Mouse (Mus musculus) ES-E14 (cell line): ENCODE data around the gene Hnf4a. TPM values are rescaled to one million over a fixed set of nuclear protein-coding genes. Genes with fewer than 3 reads are reported as not detected.
A peak's percentile ranks its signal among the peaks of the same experiment; 100 is the strongest.

Experiments
- DNase-seq: peaks from one replicate; pipeline ENCODE4 v3.0.0-alpha.2; 2013; ENCODE audit warnings: low read depth, low spot score
- H3K27ac ChIP-seq: 2 replicates; pipeline ENCODE4 v1.5.1; 2012; ENCODE audit warnings: low read depth, mild to moderate bottlenecking, low read length, moderate library complexity, mixed read lengths; ENCODE audit not compliant: poor library complexity, insufficient read depth, severe bottlenecking
- H3K36me3 ChIP-seq: 2 replicates; pipeline ENCODE4 v1.6.1; 2012; ENCODE audit warnings: mild to moderate bottlenecking, low read length, moderate library complexity, mixed read lengths; ENCODE audit not compliant: control insufficient read depth, poor library complexity, insufficient read depth, severe bottlenecking
- H3K4me1 ChIP-seq, 2 experiments: fragments of 150-350 bp in 1 of 2; sonication (generic) in 1 of 2; 2 replicates each; pipeline ENCODE4 v1.6.1; 2012; ENCODE audit warnings: low read length in 2 of 2, mild to moderate bottlenecking in 1 of 2, mixed read lengths in 1 of 2; ENCODE audit not compliant: control insufficient read depth in 2 of 2, insufficient read depth in 2 of 2, poor library complexity in 1 of 2
- H3K4me3 ChIP-seq, 2 experiments: fragments of 150-350 bp in 1 of 2; sonication (generic) in 1 of 2; 2 replicates each; pipeline ENCODE4 v1.5.1; 2012; ENCODE audit warnings: low read length in 2 of 2, low read depth in 1 of 2, mild to moderate bottlenecking in 1 of 2, mixed read lengths in 1 of 2; ENCODE audit not compliant: insufficient read depth in 1 of 2, poor library complexity in 1 of 2, severe bottlenecking in 1 of 2
- H3K9ac ChIP-seq: 2 replicates; pipeline ENCODE4 v1.6.1; 2012; ENCODE audit warnings: low read depth, mild to moderate bottlenecking, low read length, mixed read lengths; ENCODE audit not compliant: poor library complexity, insufficient read depth, severe bottlenecking
- H3K9me3 ChIP-seq: fragments of 150-350 bp; sonication (generic); 2 replicates; pipeline ENCODE4 v1.6.1; 2012; ENCODE audit warnings: low read depth, mild to moderate bottlenecking, low read length; ENCODE audit not compliant: control insufficient read depth, insufficient read depth
- CHD2 ChIP-seq: IDR thresholded peaks from 2 replicates; pipeline ENCODE4 v1.6.1; 2014; ENCODE audit warnings: mild to moderate bottlenecking, low read depth, low read length, inconsistent platforms
- HCFC1 ChIP-seq: IDR thresholded peaks from 2 replicates; pipeline ENCODE4 v1.6.1; 2012; ENCODE audit warnings: low read length, inconsistent platforms, borderline replicate concordance; ENCODE audit not compliant: insufficient read depth
- MAFK ChIP-seq: IDR thresholded peaks from 2 replicates; pipeline ENCODE4 v1.6.1; 2014; ENCODE audit warnings: mild to moderate bottlenecking, low read depth, low read length, inconsistent platforms; ENCODE audit not compliant: insufficient read depth
- ZC3H11A ChIP-seq: IDR thresholded peaks from 2 replicates; pipeline ENCODE4 v1.6.1; 2012; ENCODE audit warnings: low read depth, mild to moderate bottlenecking, inconsistent platforms, low read length, borderline replicate concordance
- ZNF384 ChIP-seq: IDR thresholded peaks from 2 replicates; pipeline ENCODE4 v1.6.1; 2012; ENCODE audit warnings: low read depth, low read length, inconsistent platforms
- in situ Hi-C, 2 experiments: fragments of 600-800 bp; cut with MboI; formaldehyde crosslinking; loops; one replicate each; pipeline ENCODE4 v1.15.1; 2025; ENCODE audit warnings: low sequenced_read_pairs in 2 of 2, inconsistent platforms in 1 of 2; ENCODE audit not compliant: unreplicated experiment in 2 of 2
- total RNA-seq: library from RNA; depleted of rRNA; stranded (reverse); fragments of 300-350 nt; gene quantifications from 2 replicates; pipeline ENCODE4 v1.2.3, GENCODE M21; 2012

The Hnf4a gene
- total RNA-seq, 1 experiment, result 1.1 TPM

GRCm38 (mm10) chr2:163525761-163526243 lies 19.2 kb downstream of the Hnf4a start:
- no peak overlapping the region for H3K27ac ChIP-seq
- in situ Hi-C loops, result no loop called here
- no peak overlapping the region for H3K4me3 ChIP-seq
- H3K36me3 ChIP-seq, result no peaks in the 10 kb centered on the region
- no peak for DNase-seq
- H3K4me1 ChIP-seq, result no peaks in the 10 kb centered on the region
- no peaks in the 10 kb centered on the region for H3K9me3 ChIP-seq
- TF ChIP-seq ZNF384 (no peak), ZC3H11A (no peak), MAFK (no peak)
- no peak overlapping the region for H3K9ac ChIP-seq

- no peaks in the 10 kb centered on the region for H3K4me1 ChIP-seq
- H3K4me3 ChIP-seq, result no peak overlapping the region
- no peak overlapping the region for H3K27ac ChIP-seq
- H3K9ac ChIP-seq, result no peak overlapping the region
- in situ Hi-C loops, result no loop called here
- TF ChIP-seq CHD2, result no peak
- no peak for TF ChIP-seq HCFC1
- no peak for TF ChIP-seq ZC3H11A
- no peak for TF ChIP-seq ZNF384
- no peak for TF ChIP-seq MAFK
- no peaks in the 10 kb centered on the region for H3K9me3 ChIP-seq
- no peak for DNase-seq
- no peaks in the 10 kb centered on the region for H3K36me3 ChIP-seq
These were observed 20.9 kb downstream of the Hnf4a start for GRCm38 (mm10) chr2:163527497-163527896.

DNA sequence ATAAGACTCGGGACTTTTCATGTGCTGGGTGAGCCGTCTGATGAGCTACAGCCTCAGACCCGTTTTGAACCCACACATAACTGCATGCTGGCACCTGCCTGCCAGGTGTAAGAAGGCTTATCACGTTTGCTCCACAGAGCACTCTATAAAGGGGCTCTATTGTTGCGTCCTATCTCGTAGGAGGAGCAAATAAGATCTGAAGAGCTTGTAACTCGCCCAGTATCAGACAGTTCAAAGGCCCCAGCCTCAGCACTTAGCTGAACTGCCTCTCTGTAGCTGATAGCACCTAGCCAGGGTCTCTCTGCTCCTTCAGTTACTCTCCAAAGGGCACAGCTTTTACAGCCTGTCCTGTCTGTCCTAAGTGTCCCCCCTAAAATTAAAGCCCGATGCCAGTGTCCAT lies 23.8 kb downstream of the Hnf4a start:
- in situ Hi-C loops, result loop anchor here in 1 of 2 experiments (10.0 kb wide), 1 partner anchor 184 kb away; no protein-coding TSS in a partner anchor
- no peak for TF ChIP-seq MAFK
- TF ChIP-seq HCFC1, result no peak
- no peak for TF ChIP-seq ZNF384
- no peak for TF ChIP-seq ZC3H11A
- no peak for TF ChIP-seq CHD2

DNA sequence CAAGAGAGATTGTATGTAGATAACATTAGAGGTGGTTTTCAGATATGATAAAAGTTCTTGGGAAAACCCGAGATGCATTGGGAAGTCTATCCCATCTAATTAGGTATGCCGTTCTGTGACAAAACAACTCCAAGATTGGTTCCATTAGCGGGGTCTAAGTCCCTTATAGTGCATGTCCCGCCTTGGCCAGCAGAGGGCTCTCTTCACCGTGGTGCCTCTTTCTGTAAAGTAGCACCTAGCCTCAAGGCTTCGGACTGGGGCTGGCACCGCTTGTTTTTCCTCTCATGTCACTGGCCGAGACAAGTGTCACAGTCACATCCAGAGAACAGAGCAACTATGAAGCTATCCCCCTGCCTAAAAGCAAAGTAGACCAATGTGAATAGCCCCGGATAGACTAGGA lies 25.3 kb downstream of the Hnf4a start:
- H3K36me3 ChIP-seq, result no peaks in the 10 kb centered on the region
- no peak for TF ChIP-seq ZNF384
- TF ChIP-seq ZC3H11A, result peak; percentile 28; the same call in 1 of the 2 replicates

More for the DNA sequence above, 23.8 kb downstream of the Hnf4a start:
- H3K9me3 ChIP-seq, result no peaks in the 10 kb centered on the region
- H3K4me3 ChIP-seq, result no peak overlapping the region
- H3K4me1 ChIP-seq, result no peaks in the 10 kb centered on the region
- H3K27ac ChIP-seq, result no peak overlapping the region
- DNase-seq, result no peak
- no peak overlapping the region for H3K9ac ChIP-seq
- H3K36me3 ChIP-seq, result no peaks in the 10 kb centered on the region

GRCm38 (mm10) chr2:163533226-163533625 lies 26.6 kb downstream of the Hnf4a start:
- in situ Hi-C loops, result loop anchor here in 1 of 2 experiments (10.0 kb wide), 1 partner anchor 182 kb away; no protein-coding TSS in a partner anchor
- no peak overlapping the region for H3K9ac ChIP-seq
- H3K4me1 ChIP-seq, result no peaks in the 10 kb centered on the region
- no peak for TF ChIP-seq HCFC1
- no peak for TF ChIP-seq ZC3H11A
- no peak for TF ChIP-seq CHD2
- no peak for TF ChIP-seq ZNF384
- no peak for TF ChIP-seq MAFK
- no peak for DNase-seq
- no peak overlapping the region for H3K27ac ChIP-seq
- no peaks in the 10 kb centered on the region for H3K36me3 ChIP-seq
- no peak overlapping the region for H3K4me3 ChIP-seq
- no peaks in the 10 kb centered on the region for H3K9me3 ChIP-seq

More for the DNA sequence above, 25.3 kb downstream of the Hnf4a start:
- H3K9ac ChIP-seq, result no peak overlapping the region
- in situ Hi-C loops, result loop anchor here in 1 of 2 experiments (10.0 kb wide), 1 partner anchor 183 kb away; no protein-coding TSS in a partner anchor
- DNase-seq, result peak; percentile 79
- no peak overlapping the region for H3K27ac ChIP-seq
- H3K9me3 ChIP-seq, result no peaks in the 10 kb centered on the region
- H3K4me3 ChIP-seq, result no peak overlapping the region
- H3K4me1 ChIP-seq, result no peaks in the 10 kb centered on the region
